Mouse (Mus musculus) olfactory bulb, adult 2 months (tissue): Measurements from ENCODE around the gene Mta1.

Source experiments
- CTCF ChIP-seq: fragments of 200-500 bp; IDR thresholded peaks from 2 replicates; pipeline ENCODE4 v1.5.1; 2012; ENCODE audit warnings: low read depth, mild to moderate bottlenecking, low read length, moderate library complexity; ENCODE audit not compliant: insufficient read depth
- POLR2A ChIP-seq: fragments of 200-500 bp; IDR thresholded peaks from 2 replicates; pipeline ENCODE4 v1.6.1; 2012; ENCODE audit warnings: mild to moderate bottlenecking, low read depth, low read length, moderate library complexity; ENCODE audit not compliant: insufficient read depth

- TF ChIP-seq CTCF, result no peak
- no peak for TF ChIP-seq POLR2A
These were observed 35.9 kb downstream of the Mta1 start for GRCm38 (mm10) chr12:113133861-113134403.
